8 mouse cellular contexts compared by ENCODE assay signal in genomic region chr5:49368636-49369423, GRCm38 (mm10).
DNase-seq lines count a peak whose midpoint lies in the region; ATAC-seq and TF ChIP-seq lines count a peak whose summit lies in the region.

No protein-coding gene starts in this region.

- H3K4me3 ChIP-seq in liver, postnatal 0 days (ENCODE audit: low read depth, low read length): no peak overlapping the region
- H3K4me3 ChIP-seq in liver, embryonic 12.5 days: no peak overlapping the region
- H3K4me3 ChIP-seq in lung, embryonic 14.5 days (ENCODE audit: low read depth, low read length): no peak overlapping the region

- no peaks in the 10 kb centered on the region for H3K36me3 ChIP-seq in liver, postnatal 0 days (replicated peaks; ENCODE audit: insufficient read depth, low read length)
- no peaks in the 10 kb centered on the region for H3K36me3 ChIP-seq in liver, embryonic 12.5 days
- H3K36me3 ChIP-seq in lung, embryonic 14.5 days (ENCODE audit: insufficient read depth): no peaks in the 10 kb centered on the region

- no peaks in the 10 kb centered on the region for H3K27me3 ChIP-seq in liver, postnatal 0 days (ENCODE audit: insufficient read depth, low read length)
- no peaks in the 10 kb centered on the region for H3K27me3 ChIP-seq in liver, embryonic 12.5 days (replicated peaks)
- no peaks in the 10 kb centered on the region for H3K27me3 ChIP-seq in lung, embryonic 14.5 days (ENCODE audit: insufficient read depth, low read length)

- no peak for ATAC-seq in liver, postnatal 0 days
- ATAC-seq in liver, embryonic 12.5 days: no peak
- peak; percentile 56; the same call in 1 of the 2 replicates for ATAC-seq in lung, embryonic 14.5 days (ENCODE audit: insufficient read depth)

- H3K9me3 ChIP-seq in liver, postnatal 0 days (ENCODE audit: low read length): no peaks in the 10 kb centered on the region
- no peaks in the 10 kb centered on the region for H3K9me3 ChIP-seq in liver, embryonic 12.5 days (replicated peaks)
- H3K9me3 ChIP-seq in lung, embryonic 14.5 days (ENCODE audit: low read depth, low read length): no peaks in the 10 kb centered on the region

- no peak overlapping the region for H3K9ac ChIP-seq in liver, postnatal 0 days (replicated peaks)
- no peak overlapping the region for H3K9ac ChIP-seq in liver, embryonic 12.5 days
- no peak overlapping the region for H3K9ac ChIP-seq in lung, embryonic 14.5 days

- no peaks in the 10 kb centered on the region for H3K4me1 ChIP-seq in liver, postnatal 0 days (ENCODE audit: insufficient read depth)
- no peaks in the 10 kb centered on the region for H3K4me1 ChIP-seq in liver, embryonic 12.5 days
- H3K4me1 ChIP-seq in lung, embryonic 14.5 days (ENCODE audit: insufficient read depth): no peaks in the 10 kb centered on the region

- H3K4me2 ChIP-seq in liver, postnatal 0 days (ENCODE audit: low read depth, low read length): no peak overlapping the region
- no peak overlapping the region for H3K4me2 ChIP-seq in liver, embryonic 12.5 days
- H3K4me2 ChIP-seq in lung, embryonic 14.5 days: no peak overlapping the region

- DNase-seq in cerebellum, adult 8-10 months: peak; percentile 48
- DNase-seq in cerebellum, adult 9-11 months: no peak
- DNase-seq in liver, postnatal 0 days: no peak
- DNase-seq in embryo, embryonic 9.5 days (ENCODE audit: extremely low spot score): peak; percentile 53
- peak; percentile 88 for DNase-seq in lung, embryonic 14.5 days
- DNase-seq in ovary, postnatal 36 days (ENCODE audit: low spot score): no peak
- DNase-seq in T-cell, adult 2 months (ENCODE audit: low spot score): no peak

- TF ChIP-seq CTCF in liver, postnatal 0 days (IDR thresholded peaks at IDR 0.05; ENCODE audit: low read depth): peak; percentile 62
- peak; percentile 79 for TF ChIP-seq CTCF in lung, embryonic 14.5 days (IDR thresholded peaks at IDR 0.05; ENCODE audit: low read depth)

- 39% methylated on average over 13 of the region's 13 CpGs for WGBS in liver, postnatal 0 days (ENCODE audit: insufficient replicate concordance)
- WGBS in liver, embryonic 12.5 days (ENCODE audit: insufficient replicate concordance): 41% methylated on average over 13 of the region's 13 CpGs
- WGBS in lung, embryonic 14.5 days: 42% methylated on average over 13 of the region's 13 CpGs

- H3K27ac ChIP-seq in liver, postnatal 0 days (ENCODE audit: low read depth): no peak overlapping the region
- no peak overlapping the region for H3K27ac ChIP-seq in liver, embryonic 12.5 days
- H3K27ac ChIP-seq in lung, embryonic 14.5 days (ENCODE audit: low read depth): no peak overlapping the region

- TF ChIP-seq EP300 in liver, postnatal 0 days (IDR thresholded peaks at IDR 0.05; ENCODE audit: low read depth): no peak

Comparison
In these comparisons a context has a peak if more than half of its experiments do, and no peak if none do; other contexts are left out.
1. DNase-seq: peak in cerebellum, adult 8-10 months (single experiment), embryo, embryonic 9.5 days (single experiment) and lung, embryonic 14.5 days (single experiment); none in cerebellum, adult 9-11 months (single experiment), liver, postnatal 0 days (single experiment), ovary, postnatal 36 days (single experiment) and T-cell, adult 2 months (single experiment).